Mouse (Mus musculus): ENCODE results near the gene 6030408B16Rik.

The 6030408B16Rik gene

DNA sequence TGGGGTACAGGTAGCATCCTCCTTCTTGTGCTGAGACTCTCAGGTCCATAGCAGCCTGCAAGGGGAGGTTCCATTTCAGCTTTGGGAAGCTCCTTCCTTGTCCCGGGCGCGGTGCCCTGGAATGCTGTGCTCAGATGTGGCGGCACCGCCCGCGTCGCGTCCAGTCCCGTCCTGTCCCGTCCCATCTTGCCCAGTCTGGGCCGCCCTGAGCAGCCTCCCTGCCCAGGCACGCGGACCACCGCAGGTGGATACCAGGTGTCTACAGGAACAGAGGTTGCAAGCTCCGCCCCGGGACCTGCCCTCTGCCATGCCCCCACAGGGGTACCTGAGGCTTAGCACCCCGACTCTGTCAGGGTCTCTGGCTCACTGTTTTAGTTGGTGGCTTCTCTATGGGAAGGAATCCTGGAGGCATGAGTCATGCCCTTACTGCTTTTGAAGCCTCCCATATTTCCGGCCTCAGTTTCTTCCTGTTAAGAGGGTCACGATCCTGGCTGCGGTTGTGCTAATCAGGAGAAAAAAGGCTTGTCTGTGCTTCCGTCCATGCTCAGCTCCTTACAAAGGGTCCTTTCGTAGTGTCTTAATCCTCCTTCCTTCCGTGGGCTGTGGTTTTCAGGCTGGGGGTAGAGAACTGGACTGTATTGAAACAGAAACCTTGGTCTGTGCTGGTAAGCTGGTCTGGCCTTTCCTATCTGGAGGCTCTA is 43.6 kb downstream of the 6030408B16Rik start:
- H3K9me3 ChIP-seq (ENCODE audit: low read length) = peaks cover 6% of the 10 kb centered on the region
- peaks cover 43% of the 10 kb centered on the region for H3K27me3 ChIP-seq (ENCODE audit: insufficient read depth, low read length)
- no peak for TF ChIP-seq CTCF (conservative IDR thresholded peaks at IDR 0.05; ENCODE audit: low read length)
- TF ChIP-seq POU5F1 (IDR thresholded peaks at IDR 0.05; ENCODE audit: borderline replicate concordance, low read length) = no peak
- no peak for TF ChIP-seq NANOG (IDR thresholded peaks at IDR 0.05; ENCODE audit: borderline replicate concordance, low read length)
- peaks cover 12% of the 10 kb centered on the region for H3K4me1 ChIP-seq (replicated peaks; ENCODE audit: low read depth, low read length)
- H3K36me3 ChIP-seq (ENCODE audit: insufficient read depth, low read length) = no peaks in the 10 kb centered on the region
- H3K4me3 ChIP-seq (replicated peaks; ENCODE audit: low read length) = peak overlapping the region; percentile 65

DNA sequence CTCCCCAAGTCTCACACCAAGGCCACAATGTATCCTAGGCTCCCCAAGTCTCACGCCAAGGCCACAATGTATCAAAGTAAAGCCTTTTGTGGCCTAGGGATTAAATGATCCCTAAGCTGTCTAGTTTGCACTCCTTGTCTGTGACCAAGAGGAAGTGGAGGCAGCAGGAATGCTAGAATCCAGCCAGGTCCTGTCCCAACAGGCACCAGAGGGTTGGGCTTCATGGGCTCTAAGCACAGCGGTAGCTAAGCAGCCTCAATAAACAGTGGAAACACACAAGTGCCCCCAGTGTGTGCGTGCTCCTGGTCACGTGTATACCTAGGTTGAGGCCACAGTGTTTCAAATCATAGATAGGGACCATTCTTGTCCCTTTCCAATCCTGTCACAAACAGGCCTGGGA is 45.3 kb downstream of the 6030408B16Rik start:
- Histone ChIP-seq H3K4me3 (replicated peaks; ENCODE audit: low read length) (no peak overlapping the region), H3K27me3 (ENCODE audit: insufficient read depth, low read length) (peaks cover 33% of the 10 kb centered on the region), H3K9me3 (ENCODE audit: low read length) (peaks cover 6% of the 10 kb centered on the region), H3K4me1 (replicated peaks; ENCODE audit: low read depth, low read length) (peaks cover 12% of the 10 kb centered on the region), H3K36me3 (ENCODE audit: insufficient read depth, low read length) (no peaks in the 10 kb centered on the region)
- TF ChIP-seq POU5F1 (IDR thresholded peaks at IDR 0.05; ENCODE audit: borderline replicate concordance, low read length) (no peak), NANOG (IDR thresholded peaks at IDR 0.05; ENCODE audit: borderline replicate concordance, low read length) (no peak), CTCF (conservative IDR thresholded peaks at IDR 0.05; ENCODE audit: low read length) (no peak)

DNA sequence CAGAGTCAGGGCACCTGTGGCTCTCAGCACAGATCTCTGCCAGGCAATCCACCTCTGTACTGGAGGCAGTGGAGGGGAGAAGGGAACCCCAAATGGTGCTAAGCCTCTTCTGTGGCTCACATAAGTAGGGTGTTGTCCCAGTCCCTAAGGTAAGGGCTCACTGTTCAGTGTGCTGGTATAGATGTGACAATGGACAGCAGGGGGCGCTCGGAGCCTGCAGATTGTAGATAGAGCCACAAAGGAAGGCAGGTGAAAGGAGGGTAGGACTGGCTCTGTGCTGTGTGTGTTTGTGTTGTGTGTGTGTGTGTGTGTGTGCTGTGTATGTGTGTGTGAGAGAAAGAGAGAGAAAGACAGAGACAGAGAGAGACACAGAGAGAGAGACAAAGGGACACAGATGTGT is 46.5 kb downstream of the 6030408B16Rik start:
- Histone ChIP-seq H3K27me3 (ENCODE audit: insufficient read depth, low read length) (peaks cover 29% of the 10 kb centered on the region), H3K36me3 (ENCODE audit: insufficient read depth, low read length) (no peaks in the 10 kb centered on the region), H3K4me1 (replicated peaks; ENCODE audit: low read depth, low read length) (peaks cover 12% of the 10 kb centered on the region), H3K9me3 (ENCODE audit: low read length) (peaks cover 6% of the 10 kb centered on the region), H3K4me3 (replicated peaks; ENCODE audit: low read length) (no peak overlapping the region)
- TF ChIP-seq POU5F1 (IDR thresholded peaks at IDR 0.05; ENCODE audit: borderline replicate concordance, low read length) (no peak), NANOG (IDR thresholded peaks at IDR 0.05; ENCODE audit: borderline replicate concordance, low read length) (no peak), CTCF (conservative IDR thresholded peaks at IDR 0.05; ENCODE audit: low read length) (peak; percentile 39)

DNA sequence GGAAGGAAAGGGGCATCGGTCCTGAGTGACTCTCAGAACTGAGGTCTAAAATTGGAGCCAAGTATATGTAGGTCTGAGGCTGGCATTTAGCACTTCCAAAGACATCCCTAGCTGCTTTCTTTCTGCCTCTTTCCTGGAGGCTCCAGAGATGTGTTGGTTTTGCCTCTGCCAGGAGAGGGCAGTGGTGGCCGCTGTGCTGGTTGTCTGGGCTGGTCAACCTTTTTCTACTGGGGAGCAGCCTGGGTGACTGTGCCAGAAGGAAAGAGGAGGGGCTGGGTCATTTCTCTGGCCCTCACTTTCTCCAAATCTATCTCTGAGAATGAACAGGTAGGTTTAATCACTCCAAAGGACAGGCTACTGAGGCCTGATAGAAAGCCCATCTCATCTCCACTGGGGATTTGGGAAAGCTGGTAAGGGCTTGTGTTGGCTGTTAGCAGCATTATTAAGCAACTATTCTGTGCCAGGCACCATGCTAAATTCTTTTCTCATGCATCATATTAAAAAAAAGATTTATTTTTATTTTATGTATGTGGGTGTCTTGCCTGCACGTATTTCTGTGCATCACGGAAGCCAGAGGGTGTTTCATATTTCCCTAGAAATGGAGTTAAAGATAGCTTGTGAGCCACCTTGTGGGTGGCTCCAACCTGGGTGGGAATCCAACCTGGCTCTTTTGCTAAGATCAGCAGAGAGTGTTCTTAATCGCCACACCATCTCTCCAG is 48.9 kb downstream of the 6030408B16Rik start:
- peaks cover 1% of the 10 kb centered on the region; the same call in 1 of the 2 replicates for H3K4me1 ChIP-seq (replicated peaks; ENCODE audit: low read depth, low read length)
- H3K27me3 ChIP-seq (ENCODE audit: insufficient read depth, low read length) = peaks cover 17% of the 10 kb centered on the region
- peaks cover 11% of the 10 kb centered on the region for H3K9me3 ChIP-seq (ENCODE audit: low read length)
- H3K4me3 ChIP-seq (replicated peaks; ENCODE audit: low read length) = no peak overlapping the region
- H3K36me3 ChIP-seq (ENCODE audit: insufficient read depth, low read length) = no peaks in the 10 kb centered on the region
- TF ChIP-seq POU5F1 (IDR thresholded peaks at IDR 0.05; ENCODE audit: borderline replicate concordance, low read length) = no peak
- TF ChIP-seq CTCF (conservative IDR thresholded peaks at IDR 0.05; ENCODE audit: low read length) = peak; percentile 25

All from E14TG2a.4 (cell line).